Mouse (Mus musculus) heart, postnatal 36 days (tissue): ENCODE data around the gene Sspo. TPM values are rescaled to one million over a fixed set of nuclear protein-coding genes. Genes with fewer than 3 reads are reported as not detected.

ENCODE experiments used
- DNase-seq, 2 experiments: peaks; one replicate each; pipeline ENCODE4 v3.0.0; 2021 to 2022
- intact Hi-C: fragments of 180-260 bp; cut with DNase I; formaldehyde crosslinking; loops from one replicate; pipeline ENCODE4 v1.15.1; 2025
- microRNA-seq, 2 experiments: library from miRNA; unstranded; fragments of <30 nt; microRNA quantifications; one replicate each; pipeline ENCODE4 v1.2.0; 2021; ENCODE audit warnings: borderline number of aligned reads in 2 of 2
- total RNA-seq, 2 experiments: library from RNA; stranded (reverse); gene quantifications; 2 replicates each; pipeline ENCODE4 v1.2.3; 2021

Gene Sspo
- total RNA-seq, 2 experiments from 2014 or later = 0.41 to 0.53 TPM

GRCm38 (mm10) chr6:48537105-48537954 lies 89.3 kb downstream of the Sspo start, which contains the start of gene Atp6v0e2:
Gene Atp6v0e2, plus strand, starts transcription at chr6:48537615.
- intact Hi-C loops = loop anchor here (5.0 kb wide), 1 partner anchor 235 kb away; the partner anchor contains the start of gene Gimap3
- DNase-seq = peak; percentile 79 to 80

GRCm38 (mm10) chr6:48538841-48539737 lies 91.1 kb downstream of the Sspo start:
- peak; percentile 69 to 75 for DNase-seq
- intact Hi-C loops = loop anchor here (2.0 to 5.0 kb wide), 3 partner anchors 44 to 360 kb away; partner anchors contain the start of gene Gimap3

- intact Hi-C loops = loop anchor here (2.0 to 5.0 kb wide), 3 partner anchors 43 to 361 kb away; partner anchors contain the start of gene Gimap3
- DNase-seq = no peak
Measured at GRCm38 (mm10) chr6:48539860-48540259, 91.8 kb downstream of the Sspo start.

- intact Hi-C loops = no loop called here
- no peak for DNase-seq
Measured at GRCm38 (mm10) chr6:48540721-48541120, 92.7 kb downstream of the Sspo start.

DNA sequence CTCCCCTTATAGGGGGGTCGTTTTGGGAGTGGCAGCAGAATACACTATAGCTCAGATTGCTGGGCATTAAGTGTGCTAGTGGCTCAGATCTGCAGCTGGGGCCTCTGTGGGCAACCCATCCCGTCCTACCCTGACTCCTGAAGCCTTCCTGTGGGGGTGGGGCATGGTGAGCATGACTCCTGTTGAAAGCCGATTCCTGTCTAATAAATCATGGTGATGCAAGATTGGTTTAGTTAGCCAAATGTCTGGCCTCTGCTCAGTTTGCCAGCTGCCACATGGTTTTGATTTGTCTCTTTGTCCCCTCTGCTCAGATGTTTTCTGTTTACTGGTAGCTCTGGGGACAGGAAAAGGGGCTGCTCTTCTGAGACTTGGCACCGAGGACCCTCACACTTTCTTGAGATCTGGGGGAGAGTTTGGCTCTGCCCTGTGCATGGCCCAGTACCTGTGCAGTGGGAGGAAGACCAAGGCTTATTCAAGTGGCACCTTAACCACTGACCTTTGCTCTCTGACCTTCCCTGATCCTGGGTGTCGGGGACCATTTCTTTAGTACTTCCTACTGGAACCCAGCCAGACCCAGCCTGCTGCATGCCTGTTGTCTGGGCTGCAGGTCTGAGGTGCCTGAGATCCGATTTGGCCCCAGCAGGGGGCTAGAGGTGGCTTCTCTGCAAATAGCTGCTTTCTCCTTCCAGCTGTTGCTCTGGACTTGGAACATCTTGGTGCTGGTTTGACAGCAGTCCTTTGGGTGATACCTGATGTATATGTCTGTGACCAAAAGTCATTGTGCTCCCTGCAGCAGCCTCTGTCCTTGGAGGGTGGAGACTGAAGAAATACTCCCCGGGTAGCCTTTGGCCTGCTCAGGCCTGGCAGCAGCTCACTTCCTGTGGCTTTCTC lies 93.8 kb downstream of the Sspo start:
- no peak for DNase-seq
- intact Hi-C loops = no loop called here

- intact Hi-C loops = no loop called here
Measured at GRCm38 (mm10) chr6:48542631-48543030, 94.6 kb downstream of the Sspo start.

GRCm38 (mm10) chr6:48545251-48545650 lies 97.2 kb downstream of the Sspo start:
- DNase-seq = no peak
- intact Hi-C loops = no loop called here

More at GRCm38 (mm10) chr6:48542631-48543030, 94.6 kb downstream of the Sspo start:
- no peak for DNase-seq

DNA sequence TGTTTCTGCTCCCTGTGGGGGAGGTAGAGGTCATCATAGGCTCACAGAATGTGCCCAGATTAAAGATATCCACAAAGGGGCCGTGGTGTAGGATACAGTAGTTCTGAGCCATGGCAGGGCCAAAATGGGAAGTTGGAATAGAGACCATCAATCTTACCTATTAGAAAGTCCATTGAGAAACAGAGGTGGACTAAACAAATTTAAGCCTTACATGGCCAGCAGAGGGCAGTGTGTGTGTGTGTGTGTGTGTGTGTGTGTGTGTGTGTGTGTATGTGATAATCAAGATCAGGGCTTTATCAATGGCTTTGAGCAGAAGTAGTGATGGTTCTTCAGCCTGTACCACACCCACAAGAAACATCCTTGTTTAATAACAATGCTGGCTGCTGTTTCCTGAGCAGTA lies 98.2 kb downstream of the Sspo start:
- intact Hi-C loops = loop anchor here (2.0 kb wide), 2 partner anchors 37 to 97 kb away; no protein-coding TSS in a partner anchor
- DNase-seq = peak; percentile 52 to 57

DNA sequence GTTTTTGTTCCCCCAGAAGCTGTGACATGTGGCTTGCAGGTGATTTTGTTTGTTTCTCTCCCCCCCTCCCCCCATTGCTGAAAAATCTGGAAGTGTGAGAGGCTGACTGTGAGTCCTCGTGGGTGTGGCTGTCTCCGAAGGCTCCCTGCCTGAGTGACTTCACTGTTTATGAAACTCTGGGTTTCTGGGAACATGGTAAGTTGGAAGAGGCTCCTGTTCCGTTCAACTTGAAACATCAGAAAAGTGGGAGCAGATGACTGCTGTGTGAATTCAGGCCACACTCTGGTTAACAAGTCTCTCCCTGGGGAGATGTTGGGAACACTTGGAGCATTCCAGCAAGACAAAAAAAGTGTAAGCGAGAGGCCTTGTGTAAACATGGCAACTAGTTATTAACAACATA lies 98.8 kb downstream of the Sspo start:
- DNase-seq = no peak
- intact Hi-C loops = loop anchor here (2.0 kb wide), 2 partner anchors 36 to 96 kb away; no protein-coding TSS in a partner anchor

DNA sequence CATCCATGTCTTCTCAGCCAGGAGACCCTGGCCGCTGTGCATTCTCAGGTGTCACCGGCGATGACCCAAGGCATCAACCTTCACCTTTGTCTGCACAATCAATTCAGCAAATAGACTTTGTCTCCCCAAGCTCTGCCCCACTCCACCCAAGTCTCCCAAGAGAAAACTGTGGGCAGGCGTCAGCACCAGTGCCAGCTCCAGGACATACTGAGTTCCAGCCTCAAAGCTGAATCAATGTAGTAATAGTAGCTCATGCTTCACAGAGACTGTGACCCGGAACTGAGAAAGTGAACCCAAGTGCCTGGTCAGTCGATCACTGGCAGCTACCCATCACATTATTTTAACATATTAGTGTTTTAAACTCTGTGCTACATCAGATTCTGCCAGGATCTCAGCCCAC lies 100.3 kb downstream of the Sspo start:
- intact Hi-C loops = no loop called here

More for the DNA sequence above, 100.3 kb downstream of the Sspo start:
- DNase-seq = no peak

Small RNAs within 50 kb of the gene (microRNA-seq; reads per million reads assigned to microRNA genes)
- 0 reads per million in 2 experiments for gene Gm24325

Other genes starting within 250 kb of the Sspo start
- gene Krba1, start 52.6 kb upstream of the Sspo start, total RNA-seq = 10 to 100 TPM; 17.7 to 21.5 TPM
- gene Zfp467, start 2.4 kb upstream of the Sspo start, total RNA-seq = 10 to 100 TPM; 10.8 to 15.4 TPM
- gene Atp6v0e2, start 89.4 kb downstream of the Sspo start, total RNA-seq = 10 to 100 TPM; 18.7 to 20.9 TPM
- 10 to 100 TPM; 16.7 to 26.6 TPM for gene Lrrc61, start 106.6 kb downstream of the Sspo start, total RNA-seq
- gene Rarres2, start 124.6 kb downstream of the Sspo start, total RNA-seq = 100 to 1,000 TPM in 1 of 2 experiments, 10 to 100 TPM in 1; 70.4 to 101 TPM
- gene Gm45021, start 141.4 kb downstream of the Sspo start, total RNA-seq = not detected
- 10 to 100 TPM; 27.3 to 33.7 TPM for gene Repin1, start 145.7 kb downstream of the Sspo start, total RNA-seq
- gene Gm44965, start 145.7 kb downstream of the Sspo start, total RNA-seq = 1 to 10 TPM in 1 of 2 experiments, not detected in 1; 3.7 TPM
- 10 to 100 TPM; 10.4 to 10.7 TPM for gene Zfp775, start 153.8 kb downstream of the Sspo start, total RNA-seq
- gene AI854703, start 178.5 kb downstream of the Sspo start, total RNA-seq = under 1 TPM; 0.33 to 0.38 TPM
- gene Gimap8, start 199.0 kb downstream of the Sspo start, total RNA-seq = 1 to 10 TPM; 6.7 to 6.8 TPM
- 1 to 10 TPM; 4.8 to 5.2 TPM for gene Gimap9, start 227.9 kb downstream of the Sspo start, total RNA-seq
- gene Gimap4, start 236.3 kb downstream of the Sspo start, total RNA-seq = 10 to 100 TPM; 23.6 to 30.4 TPM